Comparison of ENCODE assay signal across 13 mouse cellular contexts in genomic region chrX:159509042-159509441, GRCm38 (mm10).
"Had no signal": no experiment of that assay in that cellular context is flagged by ENCODE, and none has a peak within 500 bp of the region (broad histone marks: within the 10 kb centered on the region; RNA-seq: fewer than 3 reads in every experiment).

No protein-coding gene starts in this region.

- H3K9ac ChIP-seq: limb, embryonic 12.5 days; liver, embryonic 14.5 days; stomach, embryonic 15.5 days had no signal

- DNase-seq: kidney, adult 18-20 months; kidney, postnatal 25 days; layer of hippocampus, postnatal 36 days; liver; lung, adult 2 months; lung, postnatal 10 days; midbrain, embryonic 14.5 days; thymus, postnatal 36 days had no signal

- H3K9me3 ChIP-seq: limb, embryonic 12.5 days; midbrain, embryonic 10.5 days; stomach, embryonic 15.5 days had no signal

- H3K36me3 ChIP-seq: limb, embryonic 12.5 days; midbrain, embryonic 10.5 days; stomach, embryonic 15.5 days had no signal

- H3K4me2 ChIP-seq: limb, embryonic 12.5 days; stomach, embryonic 15.5 days had no signal

- H3K4me3 ChIP-seq: limb, embryonic 12.5 days; midbrain, embryonic 10.5 days; myocyte; stomach, embryonic 15.5 days had no signal

- H3K4me1 ChIP-seq: limb, embryonic 12.5 days; midbrain, embryonic 10.5 days; stomach, embryonic 15.5 days had no signal

- H3K27ac ChIP-seq: limb, embryonic 12.5 days; liver, embryonic 14.5 days; midbrain, embryonic 10.5 days; stomach, embryonic 15.5 days had no signal

- H3K27me3 ChIP-seq: stomach, embryonic 15.5 days had no signal
